Mouse (Mus musculus) heart, postnatal 4 days (tissue): ENCODE results near the gene Stab2. TPM values are rescaled to one million over a fixed set of nuclear protein-coding genes. Genes with fewer than 3 reads are reported as not detected.

ENCODE experiments used
- DNase-seq: peaks from one replicate; pipeline ENCODE4 v3.0.0; 2021
- total RNA-seq, 2 experiments: library from RNA; stranded (reverse); gene quantifications; 2 replicates each; pipeline ENCODE4 v1.2.3; 2021

The Stab2 gene
- total RNA-seq, 2 experiments from 2014 or later: 0.12 to 0.25 TPM

DNA sequence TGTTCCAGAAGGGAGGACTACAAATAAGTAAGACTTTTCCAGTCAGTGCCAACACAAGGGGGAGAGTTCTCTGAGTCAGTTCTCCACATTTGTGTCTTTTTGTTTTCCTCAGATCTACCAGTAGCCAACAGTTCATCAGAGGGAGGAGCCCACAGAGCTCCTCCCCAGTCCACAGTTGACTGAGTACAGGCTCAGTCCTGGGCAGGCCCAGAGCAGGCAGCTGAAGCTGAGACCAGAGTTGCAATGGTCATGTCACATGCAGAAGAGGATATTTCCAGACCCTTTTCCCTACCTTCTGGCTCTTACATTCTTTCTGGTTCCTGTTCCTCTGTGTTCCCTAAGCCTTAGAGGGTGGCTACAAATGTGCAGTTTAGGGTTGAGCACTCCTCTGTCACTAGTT lies 118.4 kb downstream of the Stab2 start:
- no peak for DNase-seq

DNA sequence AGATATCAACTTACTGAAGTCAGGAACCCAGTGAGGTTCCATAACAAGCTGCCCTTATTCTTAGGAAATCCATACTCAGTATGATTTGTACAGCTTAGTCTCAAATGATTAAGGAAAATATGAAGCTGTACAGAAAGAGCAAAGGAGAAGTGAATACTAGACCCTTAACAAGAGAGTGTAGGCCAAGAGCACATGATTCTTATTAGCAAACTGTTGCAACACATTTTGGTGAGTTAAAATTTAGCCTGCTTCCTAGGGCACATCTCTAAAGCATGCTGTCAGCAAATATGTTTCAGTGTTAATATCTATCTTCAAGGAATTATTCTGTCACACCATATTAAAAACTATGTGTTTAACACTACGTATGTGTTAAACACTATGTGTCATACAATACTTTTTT lies 121.4 kb downstream of the Stab2 start:
- no peak for DNase-seq

DNA sequence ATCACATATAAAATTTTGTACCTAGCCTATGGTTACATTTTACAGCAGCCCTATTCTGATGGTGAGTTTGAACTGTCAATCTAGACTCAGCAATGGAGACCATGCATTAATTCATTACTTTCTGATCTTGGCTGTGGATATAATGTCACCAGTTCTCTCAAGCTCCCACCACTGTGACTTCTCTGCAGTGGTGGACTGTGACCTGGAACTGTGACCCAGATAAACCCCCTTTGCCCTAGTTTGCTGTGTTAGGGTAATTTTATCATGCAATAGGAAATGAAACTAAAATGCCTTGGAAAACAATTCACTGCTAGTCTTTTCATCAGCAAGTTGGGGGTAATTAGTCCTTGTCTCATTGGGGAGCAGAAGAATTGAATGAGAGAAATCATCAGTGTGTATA lies 126.4 kb downstream of the Stab2 start:
- DNase-seq: no peak

DNA sequence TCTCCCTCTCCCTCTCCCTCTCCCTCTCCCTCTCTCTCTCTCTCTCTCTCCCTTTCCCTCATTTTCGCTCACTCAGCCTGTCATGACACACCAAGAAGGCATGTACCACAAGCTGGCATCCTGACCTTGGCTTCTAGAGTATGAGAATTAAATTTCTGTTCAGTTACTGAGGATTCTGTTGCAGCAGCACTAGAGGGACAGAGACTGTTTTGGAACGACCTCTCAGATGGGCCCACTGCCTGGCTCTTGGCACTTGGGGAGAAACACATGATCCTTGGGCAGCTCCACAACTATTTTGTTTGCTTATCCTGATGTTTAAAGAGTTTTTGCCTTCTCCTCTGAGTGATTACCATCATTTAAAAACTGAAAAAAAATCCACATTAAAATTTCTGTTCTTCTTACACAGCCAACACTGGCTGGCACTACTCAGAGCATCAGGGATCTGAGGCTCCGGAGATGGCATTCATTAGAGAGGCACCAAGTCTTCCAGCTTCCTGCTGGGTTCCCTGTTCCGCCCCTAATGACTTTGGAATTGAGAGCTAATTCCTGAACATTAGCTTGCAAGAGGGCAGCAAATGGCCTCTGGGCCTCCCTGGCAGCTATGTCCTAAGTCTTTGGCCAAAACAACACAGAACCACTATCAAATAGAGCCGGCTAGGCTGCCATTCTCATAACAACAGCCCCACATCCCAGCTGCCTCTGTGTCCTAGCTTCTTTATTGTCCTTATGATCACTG lies 127.6 kb downstream of the Stab2 start:
- DNase-seq: no peak

DNA sequence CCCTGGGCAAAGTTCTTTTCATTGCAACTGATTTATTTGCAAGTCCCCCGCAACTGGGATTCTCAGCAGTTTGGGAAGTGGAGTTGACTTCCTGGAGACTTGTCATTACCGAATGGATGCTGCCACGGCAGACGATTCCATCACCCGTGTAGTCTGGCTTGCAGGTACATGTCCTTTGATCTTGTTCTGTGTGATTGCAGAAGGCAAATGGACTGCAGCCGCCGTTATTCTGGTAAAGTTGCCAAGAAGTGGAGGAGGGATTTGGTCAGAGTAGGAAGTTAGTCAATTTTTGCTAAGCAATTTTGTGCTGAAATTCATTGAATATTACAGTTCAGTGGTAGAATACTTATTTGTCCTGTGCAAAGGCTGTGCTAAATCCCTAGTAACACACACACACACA lies 129.1 kb downstream of the Stab2 start:
- no peak for DNase-seq

DNA sequence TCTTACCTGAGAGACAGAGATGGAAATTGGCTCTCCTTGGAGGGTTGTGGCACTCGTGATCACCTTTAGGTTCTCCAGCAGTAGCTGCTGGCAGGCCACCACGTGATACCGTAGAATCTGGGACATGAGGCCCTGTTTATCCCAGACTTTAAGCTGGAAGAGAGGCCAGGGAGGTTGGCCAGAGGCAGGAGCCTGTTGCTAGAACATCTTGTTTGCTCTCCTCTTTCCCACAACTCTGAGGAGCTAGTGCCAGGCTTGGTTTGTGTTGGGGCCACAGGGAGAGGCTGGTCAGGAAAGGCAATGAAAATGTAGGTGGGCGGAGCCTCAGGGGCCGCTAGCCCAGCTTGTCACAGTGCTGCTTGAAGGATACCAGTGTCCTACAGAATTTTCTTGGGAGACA lies 135.2 kb downstream of the Stab2 start:
- DNase-seq: no peak

DNA sequence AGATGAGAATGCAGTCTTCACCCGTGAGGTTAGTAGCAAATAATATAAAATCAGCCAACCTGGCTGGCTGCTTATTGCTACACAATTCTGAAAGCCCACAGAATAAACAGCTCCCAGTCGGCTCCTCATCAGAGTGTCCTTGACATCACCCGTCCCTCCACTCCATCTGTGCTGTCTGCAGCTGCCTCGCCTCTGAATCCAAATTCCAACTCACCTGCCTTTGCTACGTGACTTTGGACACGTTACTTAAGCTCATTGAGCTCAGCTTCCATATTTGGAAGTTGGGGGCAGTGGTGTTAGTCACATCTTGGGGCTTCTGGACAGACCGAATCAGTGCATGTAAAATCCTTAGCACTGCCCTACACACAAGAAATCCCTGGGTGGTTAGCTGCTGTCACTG lies 135.7 kb downstream of the Stab2 start:
- no peak for DNase-seq

DNA sequence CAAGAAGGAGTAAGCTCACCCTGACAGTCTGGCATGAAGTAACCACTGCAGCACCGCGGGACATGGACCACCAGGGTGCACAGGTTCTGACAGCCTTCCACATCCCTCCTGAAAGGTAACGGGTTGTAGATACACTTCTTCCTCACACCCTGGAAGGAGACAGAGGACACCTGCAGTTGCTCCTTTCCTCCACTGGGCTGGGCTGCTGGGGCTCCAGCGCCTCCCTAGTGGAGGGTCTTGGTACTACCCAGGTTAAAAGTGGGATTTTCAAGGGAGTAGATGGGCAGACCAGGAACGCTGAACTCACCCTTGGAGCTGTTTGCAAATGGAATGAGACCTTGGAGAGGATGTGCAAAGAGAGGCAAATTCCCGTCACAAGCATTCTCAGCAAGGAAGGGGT lies 144.4 kb downstream of the Stab2 start:
- DNase-seq: no peak

DNA sequence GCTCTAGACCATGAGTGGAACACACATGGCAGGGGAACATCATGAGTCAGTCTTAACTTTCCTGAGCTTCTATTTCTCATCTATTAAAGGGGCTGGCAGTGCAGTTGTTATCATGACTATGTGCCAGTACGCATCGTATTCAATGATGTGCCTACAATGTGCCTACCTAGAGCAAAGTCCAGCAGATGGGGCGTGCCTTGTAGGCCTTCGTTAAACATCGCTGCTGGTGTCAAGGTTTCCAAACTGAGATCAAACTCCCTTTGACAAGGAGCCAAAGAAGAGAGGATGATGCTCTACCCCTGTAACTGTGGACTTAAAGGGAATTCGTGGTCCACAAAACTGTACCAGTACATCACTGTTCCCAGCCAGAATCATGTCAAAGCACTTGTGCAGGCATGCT lies 145.3 kb downstream of the Stab2 start:
- no peak for DNase-seq

DNA sequence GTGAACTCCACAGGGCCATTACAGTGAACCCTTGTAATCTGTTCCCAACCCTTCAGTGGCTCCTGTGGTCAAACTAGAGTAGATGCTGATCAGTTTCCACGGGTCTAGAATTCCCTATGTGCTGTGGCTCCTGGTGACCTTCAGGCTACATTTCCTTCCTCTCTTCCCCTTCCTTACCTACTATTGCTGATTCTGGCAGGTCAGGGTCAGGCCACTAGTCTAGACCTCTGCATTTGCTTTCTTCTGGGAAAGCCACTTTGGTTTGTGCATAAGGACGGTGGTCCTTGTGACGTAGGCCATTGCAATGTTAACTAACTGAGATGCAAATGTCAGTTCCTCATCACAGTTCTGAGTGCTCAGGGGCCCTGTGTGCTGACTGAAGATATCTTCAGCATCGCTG lies 147.4 kb downstream of the Stab2 start:
- DNase-seq: no peak

DNA sequence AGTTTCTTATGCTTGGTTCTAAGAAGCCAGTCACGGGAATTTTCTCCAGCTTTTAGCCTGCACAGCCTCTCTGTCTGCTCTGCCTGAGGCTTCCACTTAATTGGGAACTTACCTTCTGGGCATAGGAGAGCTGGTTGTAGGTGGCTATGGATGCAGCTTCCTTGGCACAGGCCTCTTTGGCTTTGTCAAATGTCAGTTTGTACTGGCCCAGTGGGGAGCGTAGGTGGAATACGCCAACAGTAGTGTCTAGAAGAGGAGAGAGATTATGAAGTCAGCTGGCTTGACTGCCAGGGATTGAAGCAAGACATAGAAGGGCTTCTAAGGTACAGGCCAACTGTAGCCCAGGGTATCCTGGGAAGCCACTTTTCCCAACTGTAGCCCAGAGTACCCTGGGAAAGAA lies 154.4 kb downstream of the Stab2 start:
- no peak for DNase-seq

DNA sequence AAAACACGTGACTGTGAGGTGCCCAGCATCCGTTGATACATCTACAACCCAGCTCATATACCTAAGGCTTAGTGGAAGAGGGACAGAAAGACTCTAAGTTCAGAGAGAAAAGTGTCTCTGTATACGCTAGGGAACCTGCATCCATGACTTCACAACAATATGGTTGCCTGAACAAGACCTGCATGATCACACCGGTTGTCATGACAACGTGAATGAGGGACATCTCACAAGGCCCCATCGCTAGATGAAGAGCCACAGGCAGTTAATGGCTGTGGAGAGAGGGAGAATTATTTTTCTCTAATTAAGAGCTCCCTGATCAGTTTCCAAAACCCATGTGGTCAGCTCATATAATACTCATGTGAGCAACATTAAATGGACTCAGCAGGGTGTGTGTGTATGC lies 155.7 kb downstream of the Stab2 start:
- no peak for DNase-seq

DNA sequence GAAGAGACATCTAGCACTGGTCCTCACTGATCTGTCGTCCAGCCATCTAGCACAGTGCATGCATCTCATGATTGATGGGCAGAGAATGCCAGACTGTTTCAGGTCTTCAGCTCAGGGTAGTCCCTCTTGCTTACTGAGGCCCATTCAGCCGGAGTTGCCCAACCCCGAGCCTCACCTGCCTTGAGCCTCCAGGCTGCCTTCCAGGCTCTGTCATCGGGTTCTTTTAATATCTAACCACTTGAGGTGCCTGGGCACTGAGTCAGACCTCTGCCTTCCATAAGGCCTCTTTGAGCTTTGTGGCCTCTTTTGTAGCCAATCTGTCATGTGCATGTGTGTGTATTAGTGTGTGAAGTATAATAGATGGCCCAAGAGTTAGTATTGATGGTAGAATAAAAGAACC lies 158.3 kb downstream of the Stab2 start:
- DNase-seq: no peak

DNA sequence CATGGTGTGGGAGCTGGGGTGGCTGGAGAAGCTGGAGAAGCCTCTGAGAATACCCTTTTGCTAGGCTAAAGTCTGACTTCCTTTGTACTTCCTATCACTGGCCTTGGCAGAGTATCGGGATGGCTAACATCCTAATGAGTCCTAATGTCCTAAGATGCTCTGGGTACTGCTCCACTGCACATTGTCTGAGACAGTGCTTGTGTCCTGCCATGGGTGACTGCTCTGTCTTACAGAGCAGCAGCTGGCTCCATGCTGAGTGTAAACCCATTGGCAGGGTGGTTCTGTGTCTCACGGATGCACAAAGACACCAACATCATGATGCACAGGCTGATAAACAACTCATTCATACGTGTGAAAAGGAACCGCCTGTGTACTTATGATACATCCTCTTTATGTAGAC lies 158.7 kb downstream of the Stab2 start:
- no peak for DNase-seq

DNA sequence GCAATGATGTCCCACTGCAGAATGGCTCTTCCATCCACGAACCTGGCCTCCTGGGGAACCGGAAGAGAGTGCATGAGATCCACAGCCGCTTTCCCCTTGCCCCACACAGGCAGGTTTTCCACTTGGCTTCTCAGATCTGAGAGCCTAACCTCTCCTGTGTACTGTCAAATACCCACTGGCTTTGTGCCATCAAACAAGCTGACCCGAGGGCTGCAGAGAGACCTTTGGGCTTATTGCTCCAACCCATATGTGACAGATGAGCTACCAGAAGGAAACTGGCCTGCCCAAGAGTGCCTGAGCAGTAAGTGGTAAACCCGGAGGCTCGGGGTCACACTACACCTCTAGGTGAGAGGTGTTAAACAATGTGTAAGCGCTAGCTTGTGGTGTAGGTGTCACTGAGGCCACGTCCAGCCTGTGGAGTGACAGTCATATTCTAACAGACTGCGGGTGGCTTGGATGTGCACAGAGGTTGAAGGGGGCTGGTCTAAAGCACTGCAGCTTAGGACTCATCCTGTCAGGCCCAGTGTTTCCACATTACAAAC lies 160.8 kb downstream of the Stab2 start:
- DNase-seq: no peak

DNA sequence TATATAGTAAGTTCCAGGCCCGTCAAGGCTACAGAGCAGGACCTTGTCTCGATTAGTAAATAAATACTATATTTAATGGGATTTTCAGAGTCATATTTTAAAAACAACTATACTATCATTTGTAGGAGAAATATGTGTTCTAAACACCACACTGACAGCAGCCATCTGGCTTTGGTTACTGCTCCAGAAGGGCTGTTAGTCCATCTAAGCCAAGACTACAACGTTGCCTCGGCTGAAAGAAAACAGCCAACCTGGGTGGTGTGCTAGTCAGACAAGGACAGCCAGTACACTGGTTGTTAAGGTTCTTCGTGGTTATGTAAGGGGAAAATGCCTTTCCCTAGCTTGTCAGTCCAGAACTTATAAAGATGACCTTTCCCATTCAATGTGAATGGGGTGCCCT lies 165.2 kb downstream of the Stab2 start:
- no peak for DNase-seq

DNA sequence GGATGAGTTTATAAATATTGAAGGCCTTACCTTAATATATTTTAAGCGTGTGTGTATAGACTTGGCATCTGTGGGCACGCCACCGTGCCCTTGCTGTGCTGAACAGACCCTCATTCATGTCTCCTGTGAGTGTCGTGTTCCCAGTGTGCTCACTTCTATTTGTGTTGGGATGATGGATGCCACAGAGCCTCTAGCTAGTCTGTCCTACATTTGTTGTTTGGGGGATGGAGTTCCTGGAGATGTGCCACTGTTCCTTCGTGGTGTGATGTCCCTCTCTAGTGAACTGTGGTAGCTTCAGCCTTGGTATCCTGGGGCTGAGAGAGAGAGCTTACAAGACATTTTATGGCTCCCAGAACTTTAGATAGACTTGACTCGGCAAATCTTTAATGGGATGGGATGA lies 169.0 kb downstream of the Stab2 start:
- DNase-seq: no peak

DNA sequence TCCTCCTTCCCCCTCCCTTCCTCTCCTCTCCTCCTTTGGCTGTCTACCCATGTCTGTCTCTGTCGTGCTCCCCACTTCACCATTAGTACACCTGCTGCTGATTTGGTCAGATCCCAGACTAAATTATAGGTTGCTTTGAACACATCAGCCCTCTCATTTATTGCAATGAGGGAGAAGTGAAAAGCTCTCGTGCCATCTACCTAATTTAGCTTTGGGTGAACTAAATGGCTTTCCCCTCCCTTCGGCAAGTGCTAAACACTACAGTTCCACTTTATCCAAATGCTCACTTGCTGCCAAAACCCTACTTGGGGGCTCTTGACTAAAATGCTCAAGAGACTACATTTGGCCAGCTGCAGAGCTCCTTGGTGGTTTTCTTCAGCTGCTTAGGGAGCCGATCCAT lies 171.0 kb downstream of the Stab2 start:
- DNase-seq: no peak

DNA sequence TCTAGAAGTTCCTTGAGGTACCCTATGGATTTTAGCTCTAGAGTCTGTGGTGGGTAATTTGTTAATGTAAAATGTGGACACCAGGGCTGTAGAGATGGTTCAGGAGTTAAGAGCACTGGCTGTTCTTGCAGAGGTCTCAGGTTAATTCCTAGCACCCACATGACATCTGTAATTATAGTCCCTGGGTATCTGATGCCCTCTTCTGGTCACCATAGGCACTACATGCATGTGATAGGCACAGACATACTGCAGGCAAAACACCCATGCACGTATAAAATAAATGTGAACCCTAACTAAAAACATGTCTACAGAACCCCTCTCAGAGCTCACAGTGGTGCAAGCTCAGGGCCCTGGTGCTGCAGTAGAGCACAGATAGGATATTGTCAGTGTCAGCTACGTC lies 178.3 kb downstream of the Stab2 start:
- no peak for DNase-seq

DNA sequence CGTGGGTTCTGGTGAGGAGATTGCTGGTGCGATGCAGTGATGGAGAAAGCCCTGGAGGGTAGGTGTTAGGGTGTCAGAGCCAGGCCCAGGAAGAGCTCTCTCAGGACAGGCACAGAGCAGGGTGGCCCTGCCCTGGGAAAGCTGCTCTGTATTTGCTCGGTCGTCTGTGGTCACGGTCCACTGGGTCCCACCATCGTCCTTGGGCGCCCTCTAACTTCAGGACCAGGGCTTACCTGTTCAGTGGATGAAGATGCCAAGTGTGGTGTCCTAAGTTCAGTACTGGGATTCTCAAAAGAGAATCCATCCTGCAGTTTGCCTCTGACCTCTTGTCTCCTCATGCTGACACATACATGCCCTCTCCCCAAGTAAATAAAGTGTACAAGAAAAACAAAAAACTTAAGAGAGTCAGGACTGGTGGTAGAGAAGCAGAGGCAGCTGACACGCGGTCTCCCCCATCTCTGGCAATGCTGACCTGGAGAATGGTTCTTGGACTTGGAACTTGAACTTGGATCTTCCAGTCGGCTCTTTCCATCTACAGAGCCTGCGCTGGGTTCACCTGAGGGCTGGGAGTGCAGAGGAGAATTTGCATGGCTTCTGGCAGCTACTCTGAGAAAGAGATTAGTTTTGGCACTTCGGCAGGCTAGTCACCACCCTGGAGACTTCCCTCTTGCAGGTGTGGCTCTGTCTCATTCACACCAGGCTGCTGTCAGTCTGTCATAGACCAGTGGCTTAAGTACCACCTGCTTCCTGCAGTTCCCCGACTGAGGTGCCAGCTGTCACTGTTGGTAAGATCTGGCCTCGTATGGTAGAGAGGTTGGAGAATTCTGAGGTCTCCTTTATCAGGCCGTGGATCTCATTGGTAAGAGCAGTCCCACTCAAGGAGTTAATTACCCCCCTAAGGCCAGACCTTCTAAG lies 179.3 kb downstream of the Stab2 start:
- DNase-seq: no peak

DNA sequence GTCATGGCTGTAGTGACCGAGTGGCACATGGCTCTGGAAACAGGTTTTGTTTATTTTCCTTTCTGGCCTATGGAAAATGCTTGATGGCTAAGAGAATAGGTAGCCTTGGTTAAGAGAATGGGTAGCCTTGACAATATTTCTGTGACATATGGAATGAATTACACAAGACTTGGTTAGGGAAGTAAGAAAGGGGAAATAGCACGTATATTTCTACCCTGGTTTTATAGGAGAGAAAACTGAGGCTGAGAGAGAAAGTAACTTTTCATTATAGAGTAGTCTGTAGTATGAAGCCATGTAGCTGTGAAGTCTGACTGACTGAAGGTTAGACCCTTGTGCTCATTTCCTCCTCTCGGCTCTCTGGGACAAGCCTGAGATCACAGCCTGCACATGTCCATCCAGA lies 180.9 kb downstream of the Stab2 start:
- no peak for DNase-seq

DNA sequence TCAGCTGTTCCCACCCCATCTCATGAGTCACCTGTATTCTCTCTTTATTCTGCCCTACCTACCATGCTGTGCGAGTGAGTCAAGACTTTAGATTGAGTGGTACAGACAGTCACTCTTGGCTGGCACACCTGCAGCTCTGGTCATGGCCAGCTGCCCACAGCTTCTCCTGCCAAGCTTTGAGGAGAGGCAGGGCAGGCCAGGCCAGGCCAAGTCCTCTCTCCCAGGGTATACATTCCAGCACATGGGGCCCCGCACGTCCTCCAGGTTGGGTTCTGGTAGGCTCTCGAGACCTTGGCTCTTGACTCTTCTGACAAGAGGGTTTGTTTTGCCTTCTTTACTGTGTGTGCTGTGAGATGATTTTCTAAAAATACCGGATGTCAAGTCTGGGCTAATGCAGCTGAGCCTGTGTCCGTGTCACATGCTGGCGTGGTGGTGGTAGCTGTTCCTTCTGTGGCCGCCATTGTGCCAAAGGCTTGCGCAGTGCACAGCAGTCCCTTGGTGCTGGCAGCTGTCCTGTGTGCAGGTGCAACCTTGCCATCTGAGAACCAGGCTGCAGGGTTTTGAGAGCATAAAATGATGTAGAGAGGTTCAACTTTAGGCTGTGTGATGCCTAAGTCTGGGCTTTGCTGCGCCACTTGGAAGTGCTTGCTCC lies 181.8 kb downstream of the Stab2 start:
- DNase-seq: peak; percentile 87

DNA sequence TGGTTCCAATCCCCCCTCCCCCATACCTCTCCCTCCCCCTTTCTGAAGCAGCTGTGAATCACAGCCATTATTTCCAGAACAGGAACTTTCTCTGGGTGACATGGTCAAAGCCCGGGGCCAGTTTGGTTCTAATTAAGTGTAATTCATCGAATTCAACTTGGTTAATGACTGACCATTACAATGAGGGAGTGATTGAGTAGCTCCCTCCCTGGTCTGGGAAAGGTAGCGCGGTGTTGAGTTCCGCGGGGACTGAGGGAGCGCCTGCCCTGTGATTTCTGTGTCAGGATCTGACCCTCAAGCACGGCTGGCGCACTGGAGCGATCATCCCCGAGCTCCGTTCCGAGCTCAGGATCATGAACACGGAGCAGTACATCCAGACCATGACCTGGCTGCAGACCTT lies 183.0 kb downstream of the Stab2 start:
- no peak for DNase-seq
